Mouse (Mus musculus) MEL (cell line): ENCODE data around the gene Mybpc3. TPM values are rescaled to one million over a fixed set of nuclear protein-coding genes. Genes with fewer than 3 reads are reported as not detected.

Experiments
- DNase-seq: peaks from one replicate; pipeline ENCODE4 v3.0.0; 2011; ENCODE audit warnings: low read depth, low spot score
- H3K27ac ChIP-seq: 2 replicates; pipeline ENCODE4 v1.5.1; 2012; ENCODE audit warnings: low read depth, mild to moderate bottlenecking, control low read depth, low read length, moderate library complexity; ENCODE audit not compliant: control insufficient read depth
- H3K27me3 ChIP-seq, 2 experiments: fragments of 150-350 bp in 1 of 2; sonication (generic) in 1 of 2; 2 replicates each; pipeline ENCODE4 v1.6.1; 2012; ENCODE audit warnings: low read length in 2 of 2, mild to moderate bottlenecking in 2 of 2, improper control_type of control experiment in 1 of 2, moderate library complexity in 1 of 2; ENCODE audit not compliant: insufficient read depth in 2 of 2, control insufficient read depth in 1 of 2
- H3K36me3 ChIP-seq, 2 experiments: 2 replicates each; pipeline ENCODE4 v1.6.1; 2012 to 2014; ENCODE audit warnings: low read length in 2 of 2, improper control_type of control experiment in 1 of 2, inconsistent platforms in 1 of 2, mild to moderate bottlenecking in 1 of 2; ENCODE audit not compliant: insufficient read depth in 2 of 2, control insufficient read depth in 1 of 2
- H3K4me1 ChIP-seq, 2 experiments: fragments of 150-350 bp in 1 of 2; sonication (generic) in 1 of 2; 2 replicates each; pipeline ENCODE4 v1.6.1; 2012; ENCODE audit warnings: low read length in 2 of 2, improper control_type of control experiment in 1 of 2, mild to moderate bottlenecking in 1 of 2; ENCODE audit not compliant: insufficient read depth in 2 of 2, control insufficient read depth in 1 of 2
- H3K4me3 ChIP-seq, 2 experiments: fragments of 150-350 bp in 1 of 2; sonication (generic) in 1 of 2; 2 replicates each; pipeline ENCODE4 v1.5.1; 2012; ENCODE audit warnings: low read depth in 2 of 2, low read length in 2 of 2, mild to moderate bottlenecking in 2 of 2, moderate library complexity in 2 of 2, control low read depth in 1 of 2, improper control_type of control experiment in 1 of 2; ENCODE audit not compliant: control insufficient read depth in 1 of 2, insufficient read depth in 1 of 2
- H3K79me2 ChIP-seq: 2 replicates; pipeline ENCODE4 v1.6.1; 2012; ENCODE audit warnings: mild to moderate bottlenecking, low read length, moderate library complexity; ENCODE audit not compliant: control insufficient read depth, poor library complexity, insufficient read depth
- H3K9ac ChIP-seq: 2 replicates; pipeline ENCODE4 v1.6.1; 2012; ENCODE audit warnings: low read depth, mild to moderate bottlenecking, control low read depth, low read length, moderate library complexity; ENCODE audit not compliant: control insufficient read depth, poor library complexity, severe bottlenecking
- H3K9me3 ChIP-seq: fragments of 150-350 bp; sonication (generic); replicated peaks from 2 replicates; pipeline ENCODE4 v1.6.1; 2012; ENCODE audit warnings: mild to moderate bottlenecking, low read length, improper control_type of control experiment, moderate library complexity; ENCODE audit not compliant: insufficient read depth
- BHLHE40 ChIP-seq: IDR thresholded peaks from 2 replicates; pipeline ENCODE4 v1.6.1; 2012; ENCODE audit warnings: low read depth, mild to moderate bottlenecking, inconsistent platforms, low read length, improper control_type of control experiment, borderline replicate concordance
- CHD1 ChIP-seq: IDR thresholded peaks from 2 replicates; pipeline ENCODE4 v1.6.1; 2012; ENCODE audit warnings: low read depth, mild to moderate bottlenecking, inconsistent platforms, low read length, improper control_type of control experiment
- CHD2 ChIP-seq: IDR thresholded peaks from 2 replicates; pipeline ENCODE4 v1.6.1; 2011; ENCODE audit warnings: low read length, improper control_type of control experiment
- CTCF ChIP-seq, 3 experiments: IDR thresholded peaks in 2 of 3; conservative IDR thresholded peaks in 1 of 3; 2 replicates each; pipeline ENCODE4 v1.5.1; 2011 to 2012; ENCODE audit warnings: low read length in 3 of 3, low read depth in 2 of 3, mild to moderate bottlenecking in 2 of 3, improper control_type of control experiment in 1 of 3, inconsistent platforms in 1 of 3, mixed read lengths in 1 of 3, moderate library complexity in 1 of 3; ENCODE audit not compliant: control insufficient read depth in 1 of 3, insufficient read depth in 1 of 3, poor library complexity in 1 of 3, severe bottlenecking in 1 of 3
- E2F4 ChIP-seq: IDR thresholded peaks from 2 replicates; pipeline ENCODE4 v1.6.1; 2011; ENCODE audit warnings: low read depth, low read length, improper control_type of control experiment, borderline replicate concordance
- ELF1 ChIP-seq: IDR thresholded peaks from 2 replicates; pipeline ENCODE4 v1.6.1; 2014; ENCODE audit warnings: low read depth, mild to moderate bottlenecking, inconsistent platforms, low read length, improper control_type of control experiment, moderate library complexity
- EP300 ChIP-seq, 2 experiments: IDR thresholded peaks; 2 replicates each; pipeline ENCODE4 v1.6.1; 2011; ENCODE audit warnings: improper control_type of control experiment in 2 of 2, low read length in 2 of 2, low read depth in 1 of 2, mild to moderate bottlenecking in 1 of 2
- GATA1 ChIP-seq: IDR thresholded peaks from 2 replicates; pipeline ENCODE4 v1.6.1; 2011; ENCODE audit warnings: low read depth, low read length, improper control_type of control experiment
- JUND ChIP-seq: IDR thresholded peaks from 2 replicates; pipeline ENCODE4 v1.6.1; 2011; ENCODE audit warnings: low read depth, mild to moderate bottlenecking, improper control_type of control experiment, low read length
- MAZ ChIP-seq: IDR thresholded peaks from 2 replicates; pipeline ENCODE4 v1.6.1; 2012; ENCODE audit warnings: low read depth, mild to moderate bottlenecking, inconsistent platforms, low read length, improper control_type of control experiment
- MEF2A ChIP-seq: IDR thresholded peaks from 2 replicates; pipeline ENCODE4 v1.6.1; 2014; ENCODE audit warnings: low read depth, mild to moderate bottlenecking, inconsistent platforms, low read length, improper control_type of control experiment; ENCODE audit not compliant: poor library complexity, insufficient replicate concordance, severe bottlenecking; ENCODE audit errors: extremely low read depth
- MXI1 ChIP-seq: IDR thresholded peaks from 2 replicates; pipeline ENCODE4 v1.6.1; 2011; ENCODE audit warnings: mild to moderate bottlenecking, low read depth, low read length, improper control_type of control experiment
- MYB ChIP-seq: IDR thresholded peaks from 2 replicates; pipeline ENCODE4 v1.6.1; 2011; ENCODE audit warnings: mild to moderate bottlenecking, low read depth, low read length, improper control_type of control experiment
- MYC ChIP-seq: IDR thresholded peaks from 2 replicates; pipeline ENCODE4 v1.6.1; 2011; ENCODE audit warnings: low read depth, mild to moderate bottlenecking, low read length, improper control_type of control experiment, moderate library complexity
- NRF1 ChIP-seq: IDR thresholded peaks from 2 replicates; pipeline ENCODE4 v1.6.1; 2014; ENCODE audit warnings: low read depth, mild to moderate bottlenecking, inconsistent platforms, low read length, improper control_type of control experiment, moderate library complexity; ENCODE audit not compliant: poor library complexity, insufficient read depth, severe bottlenecking
- RAD21 ChIP-seq: IDR thresholded peaks from 2 replicates; pipeline ENCODE4 v1.6.1; 2011; ENCODE audit warnings: mild to moderate bottlenecking, low read depth, low read length, improper control_type of control experiment
- SIN3A ChIP-seq: IDR thresholded peaks from 2 replicates; pipeline ENCODE4 v1.6.1; 2012; ENCODE audit warnings: low read length, improper control_type of control experiment, inconsistent platforms
- TBP ChIP-seq: IDR thresholded peaks from 2 replicates; pipeline ENCODE4 v1.8.0; 2011; ENCODE audit warnings: low read depth, low read length, improper control_type of control experiment
- UBTF ChIP-seq: IDR thresholded peaks from 2 replicates; pipeline ENCODE4 v1.6.1; 2012; ENCODE audit warnings: low read depth, mild to moderate bottlenecking, inconsistent platforms, low read length, improper control_type of control experiment, moderate library complexity, borderline replicate concordance; ENCODE audit not compliant: insufficient read depth
- ZKSCAN1 ChIP-seq: IDR thresholded peaks from 2 replicates; pipeline ENCODE4 v1.6.1; 2012; ENCODE audit warnings: low read depth, mild to moderate bottlenecking, inconsistent platforms, low read length, improper control_type of control experiment, moderate library complexity
- ZNF384 ChIP-seq: IDR thresholded peaks from 2 replicates; pipeline ENCODE4 v1.6.1; 2012; ENCODE audit warnings: low read depth, mild to moderate bottlenecking, inconsistent platforms, low read length, improper control_type of control experiment
- polyA plus RNA-seq, 2 experiments: library from polyadenylated mRNA; stranded (reverse) in 1 of 2; unstranded in 1 of 2; fragments of >175 nt in 1 of 2; fragments of >200 nt in 1 of 2; gene quantifications; 2 replicates each; pipeline versions ENCODE4 v1.2.1 to v1.2.4; 2012; ENCODE audit warnings: low replicate concordance in 2 of 2, low read depth in 1 of 2; ENCODE audit not compliant: insufficient read length in 2 of 2, insufficient read depth in 1 of 2, missing spikeins in 1 of 2
- total RNA-seq: library from RNA; depleted of rRNA; stranded (reverse); fragments of 300-350 nt; gene quantifications from 2 replicates; pipeline ENCODE4 v1.2.3, GENCODE M21; 2012; rRNA removed

The Mybpc3 gene
- total RNA-seq = 0.19 and 0.29 TPM in 2 replicates
- under 1 TPM in 1 of 2 experiments, not detected in 1; 0.50 TPM for polyA plus RNA-seq

GRCm38 (mm10) chr2:91117585-91118275, at the start of gene Mybpc3:
TSS of gene Mybpc3 (plus strand) at chr2:91118144.
- H3K36me3 ChIP-seq = no peaks in the 10 kb centered on the region

GRCm38 (mm10) chr2:91068162-91068871, 49.6 kb upstream of the Mybpc3 start:
- no peak overlapping the region for H3K4me3 ChIP-seq
- no peak for DNase-seq
- H3K79me2 ChIP-seq = peaks cover 7% of the 10 kb centered on the region; the same call in 1 of the 2 replicates
- no peak for TF ChIP-seq MYB
- no peak for TF ChIP-seq ZNF384
- TF ChIP-seq SIN3A = no peak
- no peaks in the 10 kb centered on the region for H3K27me3 ChIP-seq
- peaks cover 0 to 6% of the 10 kb centered on the region in 2 experiments; a peak in 3 of 4 replicates for H3K4me1 ChIP-seq
- peaks cover 0 to 8% of the 10 kb centered on the region in 2 experiments; a peak in 2 of 4 replicates for H3K36me3 ChIP-seq
- no peak overlapping the region for H3K27ac ChIP-seq
- no peaks in the 10 kb centered on the region for H3K9me3 ChIP-seq
- H3K9ac ChIP-seq = no peak overlapping the region

More at GRCm38 (mm10) chr2:91117585-91118275, at the start of gene Mybpc3:
- no peak within 1 kb of the TSS for H3K27ac ChIP-seq
- no peaks in the 10 kb centered on the region for H3K27me3 ChIP-seq
- no peak within 1 kb of the TSS for H3K9ac ChIP-seq
- no peaks in the 10 kb centered on the region for H3K79me2 ChIP-seq
- H3K4me3 ChIP-seq = no peak within 1 kb of the TSS
- H3K4me1 ChIP-seq = peaks cover 0 to 5% of the 10 kb centered on the region in 2 experiments; a peak in 1 of 4 replicates
- TF ChIP-seq CHD2 = no peak
- TF ChIP-seq MEF2A = no peak
- no peak for TF ChIP-seq SIN3A
- TF ChIP-seq MAZ = no peak
- TF ChIP-seq BHLHE40 = no peak
- no peak for TF ChIP-seq CHD1
- no peak for TF ChIP-seq RAD21
- TF ChIP-seq UBTF = no peak
- TF ChIP-seq CTCF (IDR thresholded peaks at IDR 0.05 in 2 of 3, conservative IDR thresholded peaks at IDR 0.05 in 1 of 3; ENCODE audit: control insufficient read depth in 1 of 3, insufficient read depth in 1 of 3, low read depth in 2 of 3, low read length in 3 of 3, poor library complexity in 1 of 3, severe bottlenecking in 1 of 3) = no peak
- no peak for TF ChIP-seq JUND
- no peak for TF ChIP-seq MYC
- no peak for TF ChIP-seq MXI1
- TF ChIP-seq TBP = no peak
- no peak for TF ChIP-seq E2F4
- TF ChIP-seq GATA1 = no peak
- no peak for TF ChIP-seq ZKSCAN1
- TF ChIP-seq EP300 (IDR thresholded peaks at IDR 0.05; ENCODE audit: low read depth in 1 of 2, low read length in 2 of 2) = no peak
- no peak for TF ChIP-seq NRF1
- TF ChIP-seq ELF1 = no peak
- H3K9me3 ChIP-seq = no peaks in the 10 kb centered on the region
- DNase-seq = no peak
